Mouse (Mus musculus) cortical plate, adult 2 months (tissue): ENCODE measurements at regions not wholly inside any gene's neighbourhood (a gene's known extent, or its start where the extent isn't known, plus 50 kb on each side); places are given as distances from the start of the nearest gene placed in this dataset.

Experiments used
- CTCF ChIP-seq: fragments of 200-500 bp; IDR thresholded peaks from 2 replicates; pipeline ENCODE4 v1.5.1; 2011; ENCODE audit warnings: mild to moderate bottlenecking, control low read depth, low read length; ENCODE audit not compliant: insufficient read depth; ENCODE audit errors: extremely low read depth
- POLR2A ChIP-seq: fragments of 200-500 bp; IDR thresholded peaks from 2 replicates; pipeline ENCODE4 v1.6.1; 2011; ENCODE audit warnings: mild to moderate bottlenecking, low read length, control low read depth; ENCODE audit not compliant: insufficient read depth; ENCODE audit errors: extremely low read depth

DNA sequence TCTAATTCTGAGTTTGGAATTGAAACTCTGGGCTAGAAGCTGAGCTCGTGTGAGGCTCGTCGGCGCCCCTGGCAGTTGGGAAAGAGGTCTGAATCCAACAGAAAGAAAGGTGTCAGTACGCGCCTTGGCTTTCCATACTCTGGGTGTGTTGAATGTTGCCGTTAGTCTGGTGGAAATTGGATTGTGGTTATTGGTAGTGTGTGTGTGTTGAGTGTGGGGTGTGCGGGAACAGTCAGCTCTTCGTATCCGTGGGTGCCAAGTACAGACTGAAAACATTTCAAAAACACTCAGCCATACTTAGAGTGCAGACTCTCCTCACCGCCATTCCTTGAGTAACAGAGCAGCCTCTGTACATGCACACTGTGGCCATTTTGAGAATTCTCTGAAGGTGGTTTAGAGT, 566.9 kb downstream of the Tbc1d22a start:
- TF ChIP-seq POLR2A (no peak), CTCF (no peak)
